Mouse (Mus musculus): Measurements from ENCODE around the gene Zbtb48. TPM values are rescaled to one million over a fixed set of nuclear protein-coding genes. Genes with fewer than 3 reads are reported as not detected.

Gene Zbtb48
- polyA plus RNA-seq, 1 experiment from 2014 or later, result 15.8 TPM

DNA sequence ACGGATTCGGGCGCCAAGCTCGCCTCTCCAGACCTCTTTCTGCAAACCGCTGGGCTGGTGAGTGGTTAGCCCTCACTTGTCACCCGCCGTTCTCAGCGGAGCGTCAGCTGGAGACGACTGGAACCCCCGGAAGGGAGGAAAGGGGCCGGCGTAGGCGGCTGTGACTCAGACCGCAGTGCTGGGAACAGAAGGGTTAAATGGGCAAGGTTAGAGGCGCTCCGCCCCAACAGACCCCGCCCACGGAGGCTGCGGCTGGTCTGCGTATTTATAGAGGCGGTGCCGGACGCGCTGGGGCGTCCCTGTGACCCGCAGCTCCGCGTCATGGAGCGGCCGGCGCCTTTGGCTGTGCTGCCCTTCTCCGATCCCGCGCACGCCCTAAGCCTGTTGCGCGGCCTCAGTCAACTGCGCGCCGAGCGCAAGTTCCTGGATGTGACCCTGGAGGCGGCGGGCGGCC is 18.8 kb downstream of the Zbtb48 start, which contains the start of gene Klhl21:
Klhl21 (plus strand) TSS at position 182 of the 454 bp plus-strand sequence.
- Histone ChIP-seq H3K4me1 (ENCODE audit: control insufficient read depth in 2 of 2, insufficient read depth in 2 of 2, low read length in 2 of 2) (peaks cover 34 to 48% of the 10 kb centered on the region in 2 experiments), H3K27me3 (ENCODE audit: control insufficient read depth, insufficient read depth, low read length) (no peaks in the 10 kb centered on the region), H3K9ac (ENCODE audit: low read length) (peak within 1 kb of the TSS; percentile 91), H3K9me3 (ENCODE audit: control insufficient read depth, low read length) (no peaks in the 10 kb centered on the region), H3K4me2 (ENCODE audit: low read length) (peak within 1 kb of the TSS; percentile 78), H3K4me3 (ENCODE audit: control insufficient read depth in 1 of 2, insufficient read depth in 1 of 2, low read depth in 1 of 2, low read length in 2 of 2) (peak within 1 kb of the TSS; percentile 69 to 91), H3K36me3 (ENCODE audit: control insufficient read depth, insufficient read depth, low read length) (peaks cover 17% of the 10 kb centered on the region), H3K27ac (replicated peaks in 1 of 2; ENCODE audit: control insufficient read depth in 1 of 2, insufficient read depth in 1 of 2, low read depth in 2 of 2, low read length in 2 of 2) (peak within 1 kb of the TSS; percentile 96 to 97)
- peak; percentile 82 for ATAC-seq (ENCODE audit: insufficient number of reproducible peaks, insufficient read depth, low FRiP score, low read depth)
- 1% methylated on average over 44 of the region's 45 CpGs for WGBS

DNA sequence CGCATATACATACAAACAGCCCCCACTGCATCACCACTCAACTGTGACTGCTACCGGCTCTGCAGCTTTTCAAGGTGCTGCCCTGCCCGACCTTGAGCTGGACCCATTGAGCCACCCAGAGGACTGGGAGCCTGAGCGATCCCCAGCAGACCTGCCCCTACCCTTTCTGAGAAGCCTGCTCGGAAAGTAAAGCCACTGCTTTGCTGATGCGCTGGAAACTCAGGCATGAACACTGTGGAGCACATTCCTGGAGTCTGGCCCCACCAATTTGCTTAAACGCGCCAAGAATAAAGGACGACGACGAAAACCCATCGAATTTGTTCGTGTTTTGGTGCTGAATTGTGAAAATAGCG is 19.3 kb downstream of the Zbtb48 start:
- H3K27ac ChIP-seq (replicated peaks in 1 of 2; ENCODE audit: control insufficient read depth in 1 of 2, insufficient read depth in 1 of 2, low read depth in 2 of 2, low read length in 2 of 2), result peak overlapping the region; percentile 96 to 97
- no peak for ATAC-seq (ENCODE audit: insufficient number of reproducible peaks, insufficient read depth, low FRiP score, low read depth)
- under 1% methylated on average over 14 of the region's 14 CpGs for WGBS

DNA sequence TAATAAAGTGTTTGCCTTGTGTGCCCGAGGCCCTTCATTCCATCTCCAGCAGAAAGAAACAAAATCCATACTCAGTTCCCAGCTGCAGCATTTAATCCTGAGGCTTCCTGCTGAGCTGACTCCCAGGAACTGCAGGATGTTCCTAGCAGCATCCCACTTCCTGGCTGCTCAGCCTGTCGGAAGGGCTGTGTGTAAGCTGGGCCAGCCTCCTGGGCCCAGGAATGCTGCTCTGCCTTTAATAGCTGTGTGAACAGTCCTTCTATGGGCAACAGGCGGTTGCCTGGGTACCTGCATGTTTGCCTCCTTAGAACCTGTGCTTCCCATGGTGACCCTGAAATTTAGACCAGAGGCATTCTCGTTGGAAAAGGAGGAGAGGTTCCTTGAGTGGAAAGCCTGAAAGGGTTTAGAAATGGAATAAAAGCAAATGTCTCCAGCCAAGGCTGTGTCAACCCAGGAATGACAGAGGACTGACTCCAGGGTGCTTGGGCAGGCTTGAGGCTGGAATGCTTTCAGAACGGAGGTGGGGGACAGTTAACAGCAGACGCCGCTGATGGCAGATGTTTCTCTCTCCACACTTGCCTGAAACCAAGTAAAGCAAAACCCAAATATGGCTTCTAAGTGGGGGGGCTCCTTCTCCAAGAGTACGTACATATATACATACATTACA is 19.9 kb downstream of the Zbtb48 start:
- Histone ChIP-seq H3K27me3 (ENCODE audit: control insufficient read depth, insufficient read depth, low read length) (no peaks in the 10 kb centered on the region), H3K4me1 (ENCODE audit: control insufficient read depth in 2 of 2, insufficient read depth in 2 of 2, low read length in 2 of 2) (peaks cover 31 to 38% of the 10 kb centered on the region in 2 experiments), H3K9me3 (ENCODE audit: control insufficient read depth, low read length) (no peaks in the 10 kb centered on the region), H3K9ac (ENCODE audit: low read length) (peak overlapping the region; percentile 91), H3K4me3 (ENCODE audit: control insufficient read depth in 1 of 2, insufficient read depth in 1 of 2, low read depth in 1 of 2, low read length in 2 of 2) (peak overlapping the region; percentile 69 to 91), H3K27ac (replicated peaks in 1 of 2; ENCODE audit: control insufficient read depth in 1 of 2, insufficient read depth in 1 of 2, low read depth in 2 of 2, low read length in 2 of 2) (peak overlapping the region; percentile 96 to 97), H3K36me3 (ENCODE audit: control insufficient read depth, insufficient read depth, low read length) (peaks cover 7% of the 10 kb centered on the region), H3K4me2 (ENCODE audit: low read length) (peak overlapping the region; percentile 78)
- WGBS, result 7% methylated on average over 8 of the region's 8 CpGs
- ATAC-seq (ENCODE audit: insufficient number of reproducible peaks, insufficient read depth, low FRiP score, low read depth), result no peak; the same call in 1 of the 2 replicates

More for the DNA sequence above, 19.3 kb downstream of the Zbtb48 start:
- Histone ChIP-seq H3K36me3 (ENCODE audit: control insufficient read depth, insufficient read depth, low read length) (peaks cover 12% of the 10 kb centered on the region), H3K4me3 (ENCODE audit: control insufficient read depth in 1 of 2, insufficient read depth in 1 of 2, low read depth in 1 of 2, low read length in 2 of 2) (peak overlapping the region; percentile 69 to 91), H3K9ac (ENCODE audit: low read length) (peak overlapping the region; percentile 91), H3K4me1 (ENCODE audit: control insufficient read depth in 2 of 2, insufficient read depth in 2 of 2, low read length in 2 of 2) (peaks cover 32 to 43% of the 10 kb centered on the region in 2 experiments), H3K27me3 (ENCODE audit: control insufficient read depth, insufficient read depth, low read length) (no peaks in the 10 kb centered on the region), H3K4me2 (ENCODE audit: low read length) (peak overlapping the region; percentile 78), H3K9me3 (ENCODE audit: control insufficient read depth, low read length) (no peaks in the 10 kb centered on the region)

GRCm38 (mm10) chr4:152006812-152007211 is 20.7 kb downstream of the Zbtb48 start:
- Histone ChIP-seq H3K4me3 (ENCODE audit: control insufficient read depth in 1 of 2, insufficient read depth in 1 of 2, low read depth in 1 of 2, low read length in 2 of 2) (no peak overlapping the region; a peak in 1 of 4 replicates), H3K27me3 (ENCODE audit: control insufficient read depth, insufficient read depth, low read length) (no peaks in the 10 kb centered on the region), H3K9me3 (ENCODE audit: control insufficient read depth, low read length) (no peaks in the 10 kb centered on the region), H3K36me3 (ENCODE audit: control insufficient read depth, insufficient read depth, low read length) (no peaks in the 10 kb centered on the region), H3K27ac (replicated peaks in 1 of 2; ENCODE audit: control insufficient read depth in 1 of 2, insufficient read depth in 1 of 2, low read depth in 2 of 2, low read length in 2 of 2) (peak overlapping the region; percentile 96 to 97), H3K4me1 (ENCODE audit: control insufficient read depth in 2 of 2, insufficient read depth in 2 of 2, low read length in 2 of 2) (peaks cover 25 to 30% of the 10 kb centered on the region in 2 experiments), H3K4me2 (ENCODE audit: low read length) (peak overlapping the region; percentile 78), H3K9ac (ENCODE audit: low read length) (no peak overlapping the region; the same call in 1 of the 2 replicates)
- ATAC-seq (ENCODE audit: insufficient number of reproducible peaks, insufficient read depth, low FRiP score, low read depth), result no peak
- 39% methylated on average over 3 of the region's 3 CpGs for WGBS

- no peaks in the 10 kb centered on the region for H3K9me3 ChIP-seq (ENCODE audit: control insufficient read depth, low read length)
- no peaks in the 10 kb centered on the region for H3K27me3 ChIP-seq (ENCODE audit: control insufficient read depth, insufficient read depth, low read length)
- H3K4me1 ChIP-seq (ENCODE audit: control insufficient read depth in 2 of 2, insufficient read depth in 2 of 2, low read length in 2 of 2), result peaks cover 20 to 23% of the 10 kb centered on the region in 2 experiments
- 74% methylated on average over 6 of the region's 6 CpGs for WGBS
- no peaks in the 10 kb centered on the region for H3K36me3 ChIP-seq (ENCODE audit: control insufficient read depth, insufficient read depth, low read length)
- no peak overlapping the region for H3K4me3 ChIP-seq (ENCODE audit: control insufficient read depth in 1 of 2, insufficient read depth in 1 of 2, low read depth in 1 of 2, low read length in 2 of 2)
- no peak for ATAC-seq (ENCODE audit: insufficient number of reproducible peaks, insufficient read depth, low FRiP score, low read depth)
- H3K27ac ChIP-seq (replicated peaks in 1 of 2; ENCODE audit: control insufficient read depth in 1 of 2, insufficient read depth in 1 of 2, low read depth in 2 of 2, low read length in 2 of 2), result peak overlapping the region in 1 of 2 experiments; percentile 96; a peak in 1 of 4 replicates
- no peak overlapping the region for H3K9ac ChIP-seq (ENCODE audit: low read length)
- no peak overlapping the region for H3K4me2 ChIP-seq (ENCODE audit: low read length)
Observed at GRCm38 (mm10) chr4:152006137-152006536, 21.3 kb downstream of the Zbtb48 start.

DNA sequence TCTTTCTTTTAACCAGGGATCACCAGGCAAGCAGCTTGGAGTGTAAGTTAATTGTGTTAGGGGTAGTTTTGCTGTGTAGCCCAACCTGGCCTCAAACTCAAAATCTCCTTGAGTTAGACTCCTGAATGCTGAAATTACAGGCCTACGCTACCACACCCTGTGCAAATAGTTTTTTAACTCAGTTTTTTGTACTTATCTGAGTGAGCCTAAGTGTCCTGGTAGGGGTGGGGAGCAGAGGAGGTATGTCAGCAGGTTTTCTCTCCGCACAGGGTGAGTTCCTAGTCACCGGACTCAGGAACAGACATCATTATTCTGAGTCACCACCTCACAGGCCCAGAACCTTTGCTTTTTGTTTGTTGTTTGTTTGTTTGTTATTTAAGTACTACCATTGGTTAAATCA is 25.4 kb downstream of the Zbtb48 start:
- no peaks in the 10 kb centered on the region for H3K9me3 ChIP-seq (ENCODE audit: control insufficient read depth, low read length)
- H3K4me3 ChIP-seq (ENCODE audit: control insufficient read depth in 1 of 2, insufficient read depth in 1 of 2, low read depth in 1 of 2, low read length in 2 of 2), result no peak overlapping the region
- WGBS, result 90% methylated on average over 3 of the region's 3 CpGs
- no peak overlapping the region for H3K4me2 ChIP-seq (ENCODE audit: low read length)
- ATAC-seq (ENCODE audit: insufficient number of reproducible peaks, insufficient read depth, low FRiP score, low read depth), result no peak
- H3K4me1 ChIP-seq (ENCODE audit: control insufficient read depth in 2 of 2, insufficient read depth in 2 of 2, low read length in 2 of 2), result peaks cover 8 to 10% of the 10 kb centered on the region in 2 experiments
- no peak overlapping the region for H3K9ac ChIP-seq (ENCODE audit: low read length)
- H3K27me3 ChIP-seq (ENCODE audit: control insufficient read depth, insufficient read depth, low read length), result no peaks in the 10 kb centered on the region
- no peak overlapping the region for H3K27ac ChIP-seq (replicated peaks in 1 of 2; ENCODE audit: control insufficient read depth in 1 of 2, insufficient read depth in 1 of 2, low read depth in 2 of 2, low read length in 2 of 2)
- no peaks in the 10 kb centered on the region for H3K36me3 ChIP-seq (ENCODE audit: control insufficient read depth, insufficient read depth, low read length)

- H3K27ac ChIP-seq (replicated peaks in 1 of 2; ENCODE audit: control insufficient read depth in 1 of 2, insufficient read depth in 1 of 2, low read depth in 2 of 2, low read length in 2 of 2), result no peak overlapping the region
- H3K4me2 ChIP-seq (ENCODE audit: low read length), result no peak overlapping the region
- ATAC-seq (ENCODE audit: insufficient number of reproducible peaks, insufficient read depth, low FRiP score, low read depth), result no peak
- 63% methylated on average over 4 of the region's 4 CpGs for WGBS
- H3K9me3 ChIP-seq (ENCODE audit: control insufficient read depth, low read length), result no peaks in the 10 kb centered on the region
- H3K36me3 ChIP-seq (ENCODE audit: control insufficient read depth, insufficient read depth, low read length), result no peaks in the 10 kb centered on the region
- peaks cover 5 to 7% of the 10 kb centered on the region in 2 experiments; a peak in 3 of 4 replicates for H3K4me1 ChIP-seq (ENCODE audit: control insufficient read depth in 2 of 2, insufficient read depth in 2 of 2, low read length in 2 of 2)
- H3K4me3 ChIP-seq (ENCODE audit: control insufficient read depth in 1 of 2, insufficient read depth in 1 of 2, low read depth in 1 of 2, low read length in 2 of 2), result no peak overlapping the region
- no peaks in the 10 kb centered on the region for H3K27me3 ChIP-seq (ENCODE audit: control insufficient read depth, insufficient read depth, low read length)
- H3K9ac ChIP-seq (ENCODE audit: low read length), result no peak overlapping the region
Observed at GRCm38 (mm10) chr4:152001335-152001734, 26.1 kb downstream of the Zbtb48 start.
